Mouse (Mus musculus): ENCODE results near the gene Wdfy3.

DNA sequence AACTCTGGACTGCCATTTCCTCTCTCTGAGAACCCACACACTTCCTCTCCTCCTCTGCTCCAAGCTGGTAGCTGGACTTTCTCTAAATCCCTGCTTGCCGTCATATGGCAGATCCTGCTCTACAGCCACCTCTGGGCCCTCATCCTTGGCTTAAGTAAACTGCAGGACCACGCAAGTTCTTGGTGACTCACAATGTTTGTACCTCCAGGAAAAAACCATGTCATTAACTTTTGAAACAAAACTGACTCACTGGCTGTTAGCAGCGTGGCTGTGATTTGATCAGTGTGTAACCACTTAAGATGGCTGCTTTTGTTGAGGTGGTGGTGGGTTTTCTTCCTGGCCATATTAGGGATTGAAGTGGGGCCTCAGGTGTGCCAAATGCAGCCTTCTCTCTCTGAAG, 285.4 kb downstream of the Wdfy3 start:
- TF ChIP-seq CTCF (IDR thresholded peaks at IDR 0.05; ENCODE audit: low read depth) (no peak), EP300 (IDR thresholded peaks at IDR 0.05; ENCODE audit: low read depth) (no peak)

Measured in heart, postnatal 0 days (tissue).